Mouse (Mus musculus) ES-CJ7 (cell line): ENCODE measurements around the gene Adgrl1.

ENCODE experiments used
- DNase-seq: peaks from one replicate; pipeline ENCODE4 v3.0.0; 2011; ENCODE audit warnings: low read depth, low spot score

Adgrl1 gene

DNA sequence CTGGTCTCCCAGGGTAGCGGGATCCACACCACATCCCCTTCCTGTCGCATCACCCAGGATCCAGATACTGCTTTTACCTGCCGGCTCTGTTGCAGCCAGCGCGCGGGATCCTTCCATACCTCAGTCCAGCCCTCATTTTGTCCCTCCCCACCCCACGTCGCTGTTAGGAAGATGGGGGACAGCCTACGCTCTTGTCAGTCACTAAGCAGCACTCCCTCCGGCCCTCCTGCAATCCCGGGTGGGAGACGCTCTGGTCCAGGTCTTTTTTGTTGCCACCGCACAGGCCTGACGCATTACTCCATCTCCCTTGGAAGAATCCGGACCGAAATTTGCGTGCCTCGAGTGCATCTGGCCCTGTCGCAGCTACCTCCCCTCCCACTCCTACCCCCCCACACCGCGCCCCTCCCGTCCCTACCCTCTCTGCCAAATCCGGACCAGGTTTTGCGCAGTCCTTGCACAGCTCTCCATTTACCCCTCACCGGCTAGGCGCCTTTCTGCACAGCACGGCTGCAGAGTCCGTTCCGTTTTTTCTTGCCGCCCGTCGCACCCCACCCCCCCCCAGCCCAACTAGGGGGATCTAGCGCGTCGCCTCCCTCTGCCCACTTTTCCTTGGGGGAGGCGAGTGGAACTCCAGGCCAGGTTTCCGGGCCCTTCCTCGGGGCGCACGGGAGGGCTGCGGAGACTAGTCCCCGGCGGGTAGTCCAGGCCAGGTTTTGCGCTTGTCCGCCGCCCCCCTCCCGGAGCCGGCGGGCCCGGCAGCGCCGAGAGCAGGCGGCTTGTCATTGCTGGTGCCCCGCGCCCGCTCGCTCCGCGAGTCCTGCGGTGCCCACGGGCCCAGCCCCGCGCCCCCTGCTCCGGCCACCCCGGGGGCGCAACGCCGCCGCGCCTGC is at the start of gene Adgrl1:
Gene Adgrl1 (plus strand): TSS at position 743 of the 890 bp plus-strand sequence.
- peak; percentile 99 for DNase-seq

DNA sequence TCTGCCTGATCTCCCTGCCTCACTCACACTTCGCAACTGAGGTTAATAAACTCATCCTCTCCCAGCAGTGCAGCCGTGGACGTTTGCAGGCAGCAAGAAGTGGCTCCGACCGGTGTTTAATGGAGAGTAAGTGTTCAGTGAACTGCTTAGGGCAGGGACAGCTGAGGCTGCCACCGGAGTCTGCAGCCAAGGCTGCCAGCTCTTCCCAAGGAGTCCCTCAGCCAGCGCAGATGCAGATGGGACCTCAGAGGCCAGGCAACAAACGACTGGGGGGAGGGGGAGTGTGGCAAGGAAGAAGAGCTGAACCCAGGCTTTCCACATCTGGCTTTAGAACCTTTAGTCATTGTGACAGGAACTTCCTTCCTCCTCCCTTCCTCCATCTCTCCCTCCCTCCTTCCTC is 47.6 kb upstream of the Adgrl1 start:
- DNase-seq: no peak

DNA sequence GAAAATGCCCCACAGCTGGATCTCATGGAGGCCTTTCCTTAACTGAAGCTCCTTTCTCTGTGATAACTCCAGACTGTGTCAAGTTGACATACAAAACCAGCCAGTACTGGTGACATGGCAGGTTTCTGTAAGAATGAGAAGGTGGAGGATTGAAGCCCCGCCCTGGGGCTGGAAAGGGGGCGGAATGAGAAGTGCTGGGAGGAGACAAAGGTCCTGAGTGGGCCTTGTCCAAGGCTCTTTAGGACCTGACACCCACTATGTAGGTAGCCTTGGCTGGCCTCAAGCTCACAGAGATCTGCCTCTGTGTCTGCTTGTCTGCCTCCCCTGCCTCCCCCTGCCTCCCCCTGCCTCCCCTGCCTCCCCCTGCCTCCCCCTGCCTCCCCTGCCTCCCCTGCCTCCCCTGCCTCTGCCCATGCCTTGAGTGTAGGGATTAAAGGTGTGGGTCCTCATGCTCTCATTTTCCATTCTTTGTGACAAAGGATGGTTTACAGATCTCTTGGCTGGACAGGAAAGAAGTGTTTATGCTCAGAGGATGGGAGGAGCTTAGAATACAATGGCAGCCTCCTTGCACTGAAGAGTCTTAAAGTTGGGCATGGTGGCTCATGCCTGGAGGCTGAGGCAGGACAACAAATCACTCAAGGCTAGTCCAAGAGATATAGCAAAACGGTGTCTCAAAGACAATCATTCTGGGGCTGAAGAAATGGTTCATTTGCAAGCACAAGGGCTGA is 46.4 kb upstream of the Adgrl1 start:
- DNase-seq: peak; percentile 77

DNA sequence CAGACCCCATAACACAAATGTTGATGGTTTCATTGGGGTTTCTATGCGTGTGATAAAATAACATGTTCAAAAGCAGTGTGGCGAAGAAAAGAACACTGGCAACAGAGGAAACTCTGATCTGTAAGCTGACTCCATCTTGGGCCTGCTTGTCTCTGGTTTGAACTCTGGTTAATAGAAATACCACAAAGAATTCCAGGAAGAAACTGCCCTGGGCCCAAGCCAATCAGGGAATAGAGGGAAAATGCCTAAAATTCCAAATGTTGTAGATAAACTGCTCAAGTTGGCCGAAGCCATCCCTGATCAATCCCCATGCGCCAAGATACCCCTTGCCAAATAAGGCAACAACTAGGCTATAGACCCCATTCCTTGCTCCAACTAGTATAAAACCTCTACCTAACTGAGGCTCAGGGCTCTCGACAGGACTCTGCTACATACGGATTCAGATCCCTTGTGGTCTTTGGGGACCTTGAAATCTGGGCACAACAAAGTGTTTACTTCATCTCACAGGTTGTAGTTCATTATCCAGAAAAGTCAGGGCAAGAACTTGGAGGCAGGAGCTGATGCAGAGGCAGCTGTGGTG is 43.3 kb upstream of the Adgrl1 start:
- DNase-seq: no peak

DNA sequence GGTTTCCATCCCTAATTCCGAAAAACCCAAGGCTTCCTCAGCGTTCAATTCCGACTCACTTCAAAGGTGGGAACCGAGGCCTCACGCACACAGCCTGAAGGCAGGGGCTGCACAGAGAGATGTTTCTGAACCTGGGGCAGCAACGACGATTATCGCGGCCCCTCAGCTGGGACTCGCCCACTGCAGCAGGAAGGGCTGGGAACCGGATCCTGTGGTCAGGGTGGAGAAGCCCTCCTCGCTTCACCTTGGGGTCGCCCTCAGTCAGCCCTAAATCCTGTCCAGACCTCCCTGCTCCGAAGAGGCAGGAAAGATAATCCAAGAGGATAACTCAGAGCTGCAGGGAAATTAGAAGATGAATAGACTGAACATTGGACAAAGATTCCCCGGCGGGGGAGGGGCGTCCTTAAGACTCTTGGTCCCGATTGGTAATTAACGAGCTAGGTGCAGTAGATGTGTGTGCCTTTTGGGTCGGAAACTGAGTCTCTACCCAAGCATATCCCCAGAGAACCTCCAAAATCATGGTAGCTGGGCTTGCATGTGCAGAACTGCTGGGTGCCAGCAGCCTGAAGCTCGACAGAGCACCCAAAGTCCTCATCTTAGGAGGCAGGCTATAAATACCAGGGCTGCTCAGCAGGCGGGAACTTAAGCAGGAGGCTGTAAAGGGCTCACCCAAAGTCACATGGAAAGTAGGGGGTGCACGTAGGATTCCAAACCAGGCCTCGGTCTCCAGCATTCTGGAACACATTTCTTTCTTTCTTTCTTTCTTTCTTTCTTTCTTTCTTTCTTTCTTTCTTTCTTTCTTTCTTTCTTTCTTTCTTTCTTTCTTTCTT is 37.3 kb upstream of the Adgrl1 start:
- DNase-seq: peak; percentile 61

DNA sequence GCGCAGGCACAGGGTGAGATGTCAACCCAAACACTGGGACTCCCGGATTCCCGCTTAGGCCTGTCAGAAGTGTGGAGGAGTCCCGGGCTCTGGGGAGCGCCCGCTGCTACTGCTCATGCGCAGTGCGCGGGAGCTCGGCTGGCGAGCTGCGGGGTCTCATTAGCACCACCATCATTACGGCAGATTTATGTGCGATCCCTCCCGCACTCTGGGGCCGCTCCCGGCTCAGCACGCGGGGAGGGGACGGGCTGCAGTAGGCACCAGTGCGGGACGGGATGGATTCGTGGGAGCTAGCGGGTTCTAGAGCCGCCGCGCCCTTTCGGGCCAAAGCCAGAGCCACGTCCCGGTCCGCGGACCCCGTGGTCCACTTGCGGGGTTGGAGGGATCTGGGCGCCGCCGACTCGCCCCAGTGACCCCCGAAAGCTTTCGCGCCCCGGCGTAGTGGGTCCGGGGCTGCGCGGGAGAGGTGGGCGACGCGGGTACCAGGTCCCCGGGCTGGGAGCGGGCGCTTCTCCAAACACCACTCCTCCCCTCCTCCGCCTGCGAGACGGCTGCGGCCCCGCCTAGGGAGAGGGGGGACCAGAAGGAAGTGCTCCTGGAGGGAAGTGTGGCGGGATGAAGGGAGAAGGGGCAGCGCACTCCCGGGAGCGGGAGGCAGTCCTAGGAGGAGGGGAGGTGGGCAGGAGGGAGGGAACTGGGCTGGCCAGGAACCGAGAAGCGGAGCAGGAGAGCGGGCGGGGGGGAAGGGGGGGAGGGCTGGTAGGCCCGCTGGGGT is 24.8 kb upstream of the Adgrl1 start:
- DNase-seq: peak; percentile 93

DNA sequence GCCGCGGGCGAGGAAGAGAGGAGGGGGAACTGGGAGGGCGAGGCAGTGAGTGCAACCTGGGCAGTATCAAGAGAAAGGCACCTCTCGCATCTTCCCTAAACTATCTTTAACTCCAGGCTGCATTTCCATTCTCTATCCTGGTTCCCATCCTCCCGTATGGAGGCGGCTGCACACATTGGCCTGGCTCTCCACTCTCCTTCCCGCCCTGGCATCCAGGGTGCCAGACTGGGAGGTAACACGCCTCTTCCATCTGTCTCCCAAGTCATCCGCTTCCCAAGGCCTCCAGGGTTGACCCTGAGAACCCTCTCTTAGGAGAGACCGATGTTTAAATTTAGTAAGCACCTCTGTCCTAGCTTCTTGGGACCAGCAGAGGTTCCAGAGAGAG is 24.3 kb upstream of the Adgrl1 start:
- DNase-seq: no peak

DNA sequence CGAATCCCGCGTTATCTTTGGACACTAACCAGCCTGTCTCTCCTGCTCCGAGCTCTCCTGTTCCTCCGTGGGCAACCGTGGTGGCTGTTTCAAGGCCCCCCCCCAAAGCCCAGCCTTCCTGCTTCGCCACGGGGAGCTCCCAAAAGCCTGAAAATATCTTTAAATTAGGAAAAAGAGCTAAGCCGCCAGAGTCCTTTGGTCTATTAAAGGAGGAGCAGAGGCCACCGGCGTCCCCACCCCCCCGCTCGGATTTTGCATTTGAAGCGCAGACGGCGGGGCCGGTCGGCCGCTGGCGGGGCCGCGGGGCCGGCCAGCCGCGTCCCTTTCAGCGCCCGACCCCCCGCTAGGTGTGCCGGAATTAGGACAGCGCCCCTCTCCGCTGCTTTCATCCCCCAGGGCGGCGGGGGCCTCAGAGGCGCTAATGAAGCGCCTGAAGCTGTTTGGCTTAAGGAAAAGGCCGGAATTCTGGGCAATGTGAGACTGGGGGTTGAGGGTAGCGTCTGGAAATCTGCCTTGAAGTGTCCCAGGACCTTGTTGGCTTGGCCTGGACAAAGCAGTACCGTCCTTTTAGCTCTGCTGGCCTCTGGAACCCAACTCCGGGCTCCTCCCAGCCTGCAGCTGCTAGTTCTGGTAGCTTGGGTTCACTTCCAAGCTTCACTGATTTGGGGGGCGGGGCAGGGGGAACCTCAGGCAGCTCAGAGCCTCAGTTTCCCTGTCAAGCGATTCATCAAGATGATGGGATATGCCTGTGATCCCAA is 23.6 kb upstream of the Adgrl1 start:
- peak; percentile 75 for DNase-seq

DNA sequence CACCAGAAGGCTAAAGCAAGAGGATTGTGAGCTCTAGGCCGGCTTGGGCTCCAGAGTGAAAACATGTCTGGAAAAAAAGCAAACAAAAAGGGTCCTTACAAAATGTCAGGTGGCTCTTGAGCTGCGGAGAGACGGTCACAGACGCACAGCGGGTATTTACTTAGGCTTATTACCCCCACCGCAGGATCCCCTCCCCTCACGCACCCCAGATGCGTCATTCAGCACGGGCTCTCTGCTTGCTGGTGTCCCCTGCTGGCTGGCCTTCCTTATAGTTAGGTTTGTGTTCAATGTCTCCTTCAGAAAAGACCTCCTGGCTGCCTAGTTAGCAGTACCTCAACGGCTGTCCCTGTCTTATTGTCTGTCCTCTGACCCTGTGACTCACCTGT is 23.1 kb upstream of the Adgrl1 start:
- DNase-seq: peak; percentile 62

DNA sequence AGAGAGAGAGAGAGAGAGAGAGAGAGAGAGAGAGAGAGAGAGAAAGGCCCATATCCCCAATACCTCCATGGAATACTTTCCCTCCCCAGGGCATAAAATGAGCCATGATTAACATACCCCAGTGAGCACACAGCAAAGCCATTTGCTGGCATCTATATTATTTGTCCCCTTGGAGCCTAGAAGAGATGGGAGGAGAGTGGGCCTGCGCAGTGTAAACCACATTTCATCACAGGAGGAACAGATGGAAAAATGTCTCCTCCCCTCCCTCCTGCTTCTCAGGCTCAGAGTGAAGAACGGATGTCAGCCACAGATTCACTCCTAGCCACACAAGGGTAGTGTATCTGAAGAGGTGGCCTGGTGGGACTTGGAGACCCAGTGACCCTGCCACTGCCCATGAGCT is 11.5 kb upstream of the Adgrl1 start:
- DNase-seq: no peak

DNA sequence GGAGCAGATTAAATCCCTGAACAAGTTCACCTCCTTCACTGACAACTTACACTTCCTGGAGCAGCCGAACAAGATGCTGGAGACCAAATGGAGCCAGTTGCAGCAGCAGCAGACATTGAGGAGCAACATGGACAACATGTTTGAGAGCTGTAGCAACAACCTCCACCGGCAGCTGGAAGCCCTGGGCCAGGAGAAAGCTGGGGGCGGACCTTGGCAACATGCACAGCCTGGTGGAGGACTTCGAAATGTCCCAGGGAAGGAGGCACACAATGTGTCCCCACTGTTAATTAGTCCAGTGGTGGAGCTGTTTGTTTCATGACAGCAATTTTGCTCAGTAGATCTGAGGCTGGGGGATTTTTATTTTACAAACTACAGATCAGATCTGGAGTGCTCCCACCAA is 7.8 kb upstream of the Adgrl1 start:
- no peak for DNase-seq

DNA sequence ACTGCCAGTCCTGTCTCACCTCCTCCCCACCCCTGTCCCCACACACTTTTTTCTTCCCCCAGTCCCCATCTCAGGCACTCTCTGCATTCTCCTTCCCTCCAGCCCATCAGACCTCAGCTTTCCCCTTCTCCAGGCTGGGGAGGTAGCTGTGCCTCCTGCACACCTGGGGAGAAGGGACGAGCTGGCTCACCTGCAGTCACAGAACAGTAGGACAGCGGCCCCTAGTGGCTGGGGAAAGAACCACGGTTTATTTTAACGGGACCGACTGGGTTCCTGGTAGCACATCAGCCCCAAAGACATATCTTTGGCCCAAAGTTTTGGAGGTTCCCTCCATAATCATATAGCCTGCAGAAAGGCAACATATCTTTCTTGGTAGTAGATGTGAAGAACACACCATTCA is 6.0 kb upstream of the Adgrl1 start:
- DNase-seq: peak; percentile 88

DNA sequence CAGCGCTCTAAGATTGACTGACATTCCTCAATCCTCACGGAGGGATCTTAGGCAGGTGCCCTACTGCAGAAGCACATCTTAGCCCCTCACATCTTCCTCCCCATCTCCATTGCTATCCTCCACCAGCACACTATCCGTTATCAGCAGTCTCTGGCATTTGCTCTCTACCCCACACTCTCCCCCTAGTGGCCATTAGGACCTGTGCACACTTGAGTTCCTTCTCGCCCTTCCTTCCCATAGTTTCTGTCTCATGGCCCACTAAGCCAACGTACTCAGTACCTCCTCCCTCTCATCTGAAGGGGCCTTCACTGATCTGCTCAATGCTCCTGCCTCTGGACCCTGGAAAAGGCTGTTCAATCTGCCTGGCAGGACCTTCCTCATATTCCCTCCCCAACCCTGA is 4.0 kb upstream of the Adgrl1 start:
- peak; percentile 89 for DNase-seq

DNA sequence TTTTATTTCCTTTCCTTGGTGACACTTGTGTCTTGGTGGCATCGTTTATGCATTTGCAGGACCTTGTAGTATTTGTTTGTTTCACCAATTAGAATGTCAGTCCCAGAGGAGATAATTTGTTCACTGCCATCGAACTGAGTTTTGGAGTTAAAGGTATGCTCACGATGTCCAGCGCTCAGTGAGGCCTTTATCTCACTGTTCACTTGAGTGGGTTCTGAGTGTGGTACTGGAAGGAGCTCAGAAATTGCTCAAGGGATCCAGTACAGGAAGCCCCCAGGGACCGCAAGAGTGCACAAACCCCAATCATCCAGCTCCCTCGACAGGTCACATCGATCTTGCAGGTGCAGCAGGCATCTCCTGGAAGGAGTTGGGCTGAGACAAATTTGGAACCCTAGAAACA is 3.4 kb upstream of the Adgrl1 start:
- no peak for DNase-seq

DNA sequence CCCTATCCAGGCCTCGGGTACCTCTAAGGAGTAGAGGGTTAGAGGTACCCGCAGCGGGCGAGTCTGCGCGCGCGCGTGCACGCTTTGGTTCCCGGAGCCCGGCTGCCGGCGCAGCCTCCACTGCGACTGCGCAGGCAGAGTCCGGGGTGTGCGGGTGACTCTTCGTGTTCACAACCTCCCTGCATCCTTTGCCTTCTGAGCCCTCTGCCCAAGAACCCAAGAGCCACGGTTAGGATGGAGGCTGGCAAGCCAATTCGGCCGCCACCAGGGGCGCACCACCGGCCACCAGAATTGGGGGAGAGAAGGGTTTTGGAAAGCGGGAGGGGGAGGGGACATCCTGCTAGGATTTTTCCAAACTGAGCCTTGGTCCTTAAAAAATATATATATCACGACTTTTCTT is 2.7 kb upstream of the Adgrl1 start:
- DNase-seq: peak; percentile 91

DNA sequence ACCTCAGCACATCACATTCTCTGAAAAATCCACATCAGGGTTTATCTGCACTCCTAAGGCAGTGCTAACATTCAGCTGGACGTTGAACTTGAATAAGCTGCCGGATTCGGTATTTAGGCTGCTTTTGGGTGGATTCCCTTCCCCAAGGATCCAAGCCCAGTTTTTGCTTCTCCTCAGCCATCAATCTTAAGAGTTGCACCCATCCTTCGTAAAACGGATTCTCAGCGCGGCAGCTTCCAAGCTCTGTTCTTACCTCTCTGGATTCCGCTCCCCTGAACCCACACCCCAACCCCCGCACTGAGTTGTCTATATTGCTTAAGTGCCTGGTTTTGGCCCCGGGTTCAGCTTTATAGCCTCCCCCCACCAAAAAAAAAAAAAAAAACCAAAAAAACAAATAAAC is 1.4 kb upstream of the Adgrl1 start:
- DNase-seq: peak; percentile 82

DNA sequence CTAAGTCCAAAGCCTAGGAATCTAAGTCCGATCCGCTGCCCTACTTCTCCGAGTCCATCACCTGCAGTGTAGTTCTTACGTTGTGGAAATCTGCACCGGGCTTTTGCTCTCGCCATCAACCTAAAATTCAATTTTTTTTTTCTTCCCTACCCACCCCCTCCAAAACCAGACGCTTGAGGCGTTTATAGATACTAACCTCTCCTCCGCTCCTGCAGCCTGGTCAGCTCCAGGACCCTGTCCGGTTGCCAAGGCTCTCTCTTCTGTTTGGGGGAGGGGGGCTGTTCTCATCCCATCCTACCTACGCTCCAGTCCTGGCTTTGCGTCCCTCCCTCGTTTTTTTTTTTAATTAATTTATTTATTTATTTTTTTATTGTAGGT is 931 bp upstream of the Adgrl1 start:
- DNase-seq: peak; percentile 88

DNA sequence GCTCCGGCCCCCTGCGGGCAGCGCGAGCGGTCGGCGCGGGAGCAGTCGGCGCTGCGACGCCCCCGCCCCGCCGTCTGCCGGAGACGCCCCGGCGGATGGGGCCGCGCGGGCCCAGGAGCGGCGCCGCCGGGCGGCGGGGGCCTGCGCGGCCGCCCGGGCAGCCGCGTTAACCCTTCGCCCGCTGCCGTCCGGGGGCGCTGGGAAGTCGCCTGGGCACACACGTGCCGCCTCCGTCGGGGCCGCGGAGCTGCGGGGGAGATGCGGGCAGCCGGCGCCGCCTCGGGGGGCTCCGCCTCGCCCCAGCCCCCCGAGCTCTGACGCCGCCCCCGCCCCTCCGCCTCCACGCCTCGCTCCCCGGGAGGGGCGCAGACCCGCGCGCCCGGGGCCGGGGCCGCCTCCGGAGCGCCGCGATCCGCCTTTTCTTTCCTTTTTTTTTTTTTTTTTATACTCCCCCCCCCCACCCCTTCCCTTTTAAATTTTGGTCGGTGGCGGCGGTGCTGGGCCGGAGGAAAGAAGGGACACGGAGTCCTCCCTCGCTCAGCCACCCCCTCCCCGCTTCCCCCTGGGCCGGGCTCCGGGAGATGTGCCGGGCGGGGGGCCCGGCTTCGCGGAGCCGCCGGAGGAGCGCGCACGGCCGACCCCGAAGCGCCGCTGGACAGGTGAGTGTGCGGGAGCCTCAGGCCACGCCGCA is 506 bp downstream of the Adgrl1 start:
- no peak for DNase-seq

DNA sequence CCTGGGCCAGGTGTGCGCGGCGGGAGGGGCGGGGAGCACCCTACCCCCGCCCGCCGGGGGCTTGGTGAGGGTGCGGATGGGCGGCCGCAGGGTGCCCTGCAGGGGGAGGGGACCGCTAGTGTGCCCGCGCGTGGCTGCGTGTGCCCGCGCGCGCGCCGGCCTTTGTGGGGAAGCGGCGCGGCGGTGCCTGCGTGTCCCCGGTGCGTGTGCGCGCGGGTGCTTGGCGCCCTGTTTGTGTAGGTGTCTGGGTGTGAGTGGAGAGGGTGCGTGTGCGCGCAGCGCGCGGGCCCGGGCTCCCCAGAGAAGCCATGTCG is 1.0 kb downstream of the Adgrl1 start:
- no peak for DNase-seq
